Mouse (Mus musculus) stomach, postnatal 0 days (tissue): ENCODE data around the gene Aagab.

ENCODE experiments used
- CTCF ChIP-seq: IDR thresholded peaks from 2 replicates; pipeline ENCODE4 v1.5.1; 2016; ENCODE audit warnings: antibody characterized with exemption, low read depth, mild to moderate bottlenecking, moderate library complexity
- EP300 ChIP-seq: optimal IDR thresholded peaks from 2 replicates; pipeline ENCODE3; 2016; ENCODE audit warnings: antibody characterized with exemption

DNA sequence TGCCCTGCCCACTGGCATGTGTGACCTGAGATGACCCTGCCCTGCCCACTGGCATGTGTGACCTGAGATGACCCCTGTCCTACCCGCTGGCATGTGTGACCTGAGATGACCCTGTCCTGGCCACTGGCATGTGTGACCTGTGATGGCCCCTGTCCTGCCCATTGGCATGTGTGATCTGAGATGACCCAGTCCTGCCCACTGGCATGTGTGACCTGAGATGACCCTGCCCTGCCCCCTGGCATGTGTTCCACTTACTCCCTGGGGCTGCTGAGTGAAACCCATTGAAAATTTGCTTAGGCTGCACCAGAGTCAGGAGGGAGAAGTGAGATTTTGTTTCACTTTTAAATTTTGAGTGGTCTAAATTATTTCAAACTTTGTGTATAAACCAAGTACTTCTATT is 46.1 kb upstream of the Aagab start:
- TF ChIP-seq CTCF (no peak), EP300 (no peak)
